Mouse (Mus musculus): ENCODE results near the gene Greb1. TPM values are rescaled to one million over a fixed set of nuclear protein-coding genes. Genes with fewer than 3 reads are reported as not detected.
A peak's percentile ranks its signal among the peaks of the same experiment; 100 is the strongest.

Gene Greb1
- total RNA-seq, 4 experiments from 2014 or later: 0.16 to 1.2 (median 0.64) TPM

DNA sequence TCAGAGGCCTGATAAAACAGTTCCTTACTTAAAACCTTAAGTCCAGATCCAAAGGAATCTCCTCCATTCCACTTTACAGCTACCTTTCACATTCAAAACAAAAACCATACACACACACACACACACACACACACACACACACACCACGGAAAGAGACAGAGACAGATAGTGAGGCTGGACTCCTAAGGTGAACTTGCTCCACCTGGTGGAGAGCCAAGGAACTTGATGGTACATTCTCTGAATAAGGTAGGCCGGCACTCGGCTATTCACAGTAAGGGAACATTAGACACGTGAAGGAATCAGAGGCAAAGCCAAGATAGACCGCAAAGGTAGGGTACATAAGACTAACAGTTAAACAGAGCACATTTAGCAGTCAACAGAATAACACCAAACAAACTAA, 4.8 kb upstream of the Greb1 start:
- DNase-seq (ENCODE audit: low spot score): peak; percentile 70

DNA sequence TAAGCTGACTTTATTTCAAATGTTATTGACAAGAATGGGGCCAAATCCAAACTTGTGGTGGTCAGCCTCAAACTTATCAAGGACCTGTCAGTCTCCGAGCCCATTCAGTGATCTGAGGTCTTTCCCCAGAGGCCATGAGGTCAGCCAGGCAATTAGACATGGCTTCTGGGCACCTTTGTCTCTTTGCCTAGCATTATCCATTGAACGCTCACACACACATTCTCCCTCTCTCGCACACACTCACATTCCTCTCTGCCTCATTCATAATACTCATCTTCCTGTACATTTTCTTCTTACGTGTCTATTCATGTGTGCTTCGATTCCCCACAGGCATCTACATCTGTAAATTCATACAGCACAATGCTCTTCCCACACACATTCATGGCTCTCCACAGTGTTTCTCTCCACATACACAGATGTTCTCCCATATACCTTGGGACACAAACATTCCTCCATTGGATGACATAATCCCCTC, 3.3 kb upstream of the Greb1 start:
- no peak for DNase-seq (ENCODE audit: low spot score)

DNA sequence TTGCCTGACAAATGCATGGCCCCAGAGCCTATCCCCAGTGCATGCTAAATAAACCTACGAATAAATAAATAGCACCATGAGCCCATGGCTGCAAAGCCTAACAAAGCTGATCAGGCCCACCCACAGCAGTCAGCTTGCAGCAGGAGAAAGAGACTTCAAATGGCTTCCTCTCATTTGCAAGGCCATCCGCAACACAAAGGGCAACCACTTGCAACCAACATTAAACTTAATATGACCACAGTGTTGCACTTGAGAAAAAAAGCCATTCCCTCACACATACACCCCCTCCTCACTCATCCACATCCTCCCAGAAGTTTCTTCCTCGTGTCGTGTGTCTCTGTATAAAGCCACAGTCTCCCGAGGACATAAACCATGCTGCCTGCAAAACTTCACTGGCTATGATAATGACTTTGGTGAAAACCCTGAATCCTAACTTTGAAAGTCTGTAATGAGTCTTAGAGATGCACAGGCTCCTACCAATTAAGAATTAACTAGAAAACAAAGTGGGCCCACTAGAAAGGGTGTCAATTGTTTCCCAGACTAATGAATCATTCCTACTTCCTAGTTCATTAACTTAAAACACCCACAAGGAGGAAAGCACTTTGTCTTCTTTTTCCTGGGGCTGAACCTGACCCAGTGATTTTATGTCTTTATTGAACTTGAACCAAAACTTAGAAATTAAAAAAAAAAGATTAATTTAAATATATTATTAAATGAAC, 2.7 kb upstream of the Greb1 start:
- no peak for DNase-seq (ENCODE audit: low spot score)

DNA sequence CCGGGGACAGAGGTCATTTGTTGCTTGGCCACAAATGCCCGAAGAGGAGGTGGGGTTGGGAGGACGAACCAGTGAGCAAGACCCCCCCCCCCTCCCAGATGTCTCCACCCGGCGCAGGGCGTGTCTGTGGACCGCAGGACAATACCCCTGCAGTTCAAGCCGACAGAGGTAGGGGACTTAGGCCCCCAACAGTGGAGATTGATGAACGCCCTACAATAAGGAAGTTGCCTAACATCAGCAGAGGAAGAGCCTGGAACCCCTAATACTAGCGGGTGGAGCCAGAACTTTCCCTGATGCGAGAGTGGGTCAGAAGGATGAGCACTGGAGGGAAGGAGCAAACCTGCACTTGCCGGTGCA, 251 bp upstream of the Greb1 start:
- no peak for DNase-seq (ENCODE audit: low spot score)

DNA sequence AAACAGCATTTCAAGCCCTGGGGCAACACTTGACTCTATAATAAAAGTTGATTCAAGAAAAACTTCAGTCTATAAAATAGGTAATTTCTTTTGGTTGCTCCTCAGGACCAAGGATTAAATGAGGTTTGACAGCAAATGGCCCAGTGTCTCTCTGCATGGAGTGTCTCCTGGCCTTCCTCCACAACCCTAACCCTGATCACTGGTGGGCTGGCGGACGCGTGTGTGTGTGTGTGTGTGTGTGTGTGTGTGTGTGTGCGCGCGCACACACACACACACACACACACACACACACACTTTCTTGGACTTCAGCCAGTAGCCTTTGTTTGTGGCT, 793 bp downstream of the Greb1 start:
- no peak for DNase-seq (ENCODE audit: low spot score)

DNA sequence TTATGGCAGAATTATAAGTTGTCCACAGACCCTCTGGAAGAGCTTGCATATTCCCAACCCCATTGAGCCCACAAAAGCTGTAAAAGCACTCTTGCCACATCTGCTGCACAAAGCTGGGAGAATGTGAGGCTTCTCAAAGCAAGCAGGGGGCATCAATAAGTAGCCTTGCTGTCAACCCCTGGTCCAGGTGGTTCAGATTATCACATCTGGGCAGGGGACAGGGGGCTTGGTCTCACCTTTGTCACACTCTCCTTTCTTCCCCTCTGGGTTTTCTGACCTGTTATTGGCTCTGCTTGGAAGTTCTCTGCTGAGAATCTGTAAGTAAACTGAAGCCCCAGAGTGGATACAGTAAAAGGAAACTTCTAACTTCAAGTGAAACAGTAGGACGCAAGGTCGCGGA, 1.8 kb downstream of the Greb1 start:
- DNase-seq (ENCODE audit: low spot score): no peak

DNA sequence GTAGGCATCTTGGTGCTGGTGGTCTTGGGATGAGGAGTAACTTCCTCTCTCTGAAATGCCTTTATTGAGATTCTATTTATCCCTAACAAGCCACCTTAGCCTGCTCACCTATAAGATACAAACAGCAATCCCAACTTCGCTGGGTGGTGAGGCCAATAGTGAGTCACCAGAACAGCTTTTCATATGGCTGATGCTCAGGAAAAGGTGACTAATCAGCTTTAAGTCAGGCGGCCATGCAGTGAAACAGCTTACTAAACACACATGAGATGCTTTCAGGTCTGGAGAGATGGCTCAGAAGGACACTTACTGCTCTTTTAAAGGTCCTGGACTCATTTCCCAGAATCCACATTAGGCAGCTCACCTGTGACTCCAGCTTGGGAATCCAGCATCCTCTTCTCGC, 4.9 kb downstream of the Greb1 start:
- DNase-seq (ENCODE audit: low spot score): no peak

DNA sequence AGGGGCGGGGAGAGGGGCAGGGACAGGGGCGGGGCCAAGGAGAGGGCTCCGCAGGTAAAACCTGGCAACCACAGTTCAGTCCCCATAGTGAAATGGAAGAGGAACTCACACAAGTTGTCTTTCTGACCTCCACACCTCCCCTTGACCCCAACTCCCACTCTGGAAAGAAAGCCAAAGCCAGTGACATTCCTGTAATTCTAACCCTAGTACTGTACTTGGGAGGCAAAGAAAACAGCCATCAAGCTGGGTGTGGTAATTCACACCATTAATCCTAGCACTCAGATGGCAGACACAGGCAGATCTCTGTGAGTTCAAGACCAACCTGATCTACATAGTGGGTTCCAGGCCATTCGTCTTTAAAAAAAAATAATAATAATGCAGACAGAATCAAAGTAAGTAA, 7.3 kb downstream of the Greb1 start:
- no peak for DNase-seq (ENCODE audit: low spot score)

DNA sequence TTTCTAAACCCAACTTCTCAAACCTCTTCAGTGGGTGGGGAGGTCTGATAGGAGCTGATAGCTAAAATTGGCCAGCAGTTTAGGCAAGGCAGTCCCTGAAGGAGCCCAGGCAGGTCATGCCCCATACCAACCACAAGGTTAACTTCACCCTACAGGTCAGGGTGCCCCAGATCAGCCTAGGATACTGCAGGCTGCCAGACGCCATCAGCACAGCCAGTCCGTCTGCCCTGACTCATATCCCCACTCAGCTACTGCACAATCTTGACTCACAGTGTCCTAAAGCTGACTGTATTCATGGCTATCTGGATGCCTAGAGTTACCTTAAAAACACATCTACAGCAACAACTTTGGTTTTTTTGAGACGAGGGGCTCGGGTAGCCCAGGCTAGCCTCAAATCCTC, 10.2 kb downstream of the Greb1 start:
- no peak for DNase-seq (ENCODE audit: low spot score)

DNA sequence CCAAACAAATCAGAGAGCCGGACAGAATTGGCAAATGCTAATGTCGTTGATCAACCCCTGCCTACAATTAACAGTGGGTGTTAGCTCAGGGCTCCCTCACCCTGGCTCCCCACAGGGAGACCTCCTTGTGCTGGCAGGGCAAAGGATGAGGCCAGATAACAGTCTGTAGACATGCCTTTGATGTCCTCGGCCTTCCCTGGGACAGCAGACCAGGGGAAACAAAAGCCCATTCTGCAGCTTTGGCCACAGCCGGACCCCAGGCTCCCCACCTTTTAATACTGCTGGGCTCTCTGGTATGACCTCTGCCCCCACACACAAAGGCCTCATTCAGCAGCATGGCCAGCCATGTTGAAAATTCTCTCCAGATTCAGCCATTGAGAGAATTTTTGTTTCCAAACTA, 10.9 kb downstream of the Greb1 start:
- DNase-seq (ENCODE audit: low spot score): no peak

DNA sequence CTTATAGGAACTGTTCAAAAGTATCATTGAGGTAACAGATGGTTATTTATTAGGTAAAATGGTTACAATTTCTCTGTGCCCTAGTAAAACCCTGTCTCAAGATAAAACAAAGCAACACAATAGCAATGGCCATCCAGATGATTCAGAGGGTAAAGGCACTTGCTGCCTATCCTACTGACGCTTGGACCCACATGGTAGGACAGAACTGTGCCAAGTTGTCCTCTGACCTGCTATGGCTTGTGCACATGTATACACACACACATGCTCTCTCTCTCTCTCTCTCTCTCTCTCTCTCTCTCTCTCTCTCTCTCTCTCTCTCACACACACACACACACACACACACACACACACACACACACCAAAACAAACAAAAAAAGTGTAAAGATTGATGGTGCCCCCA, 11.5 kb downstream of the Greb1 start:
- no peak for DNase-seq (ENCODE audit: low spot score)

DNA sequence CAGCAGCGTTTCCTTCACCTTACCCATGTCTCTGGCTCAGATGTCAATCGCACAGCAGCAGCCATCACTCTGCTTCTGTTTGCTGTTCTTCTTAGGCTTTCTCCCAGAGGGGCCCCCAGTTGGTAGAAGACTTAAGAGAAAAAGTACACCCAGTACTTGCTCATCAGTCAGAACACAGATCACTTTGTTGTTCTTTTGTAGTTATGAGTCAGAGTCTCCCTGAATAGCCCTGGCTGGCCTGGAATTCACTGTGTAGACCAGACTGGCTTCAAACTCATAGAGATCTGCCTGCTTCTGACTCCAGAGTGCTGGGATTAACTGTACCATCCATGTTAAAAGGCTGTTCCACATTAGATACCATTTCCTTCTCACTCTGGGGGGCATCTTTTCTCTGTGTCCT, 12.1 kb downstream of the Greb1 start:
- DNase-seq (ENCODE audit: low spot score): no peak

DNA sequence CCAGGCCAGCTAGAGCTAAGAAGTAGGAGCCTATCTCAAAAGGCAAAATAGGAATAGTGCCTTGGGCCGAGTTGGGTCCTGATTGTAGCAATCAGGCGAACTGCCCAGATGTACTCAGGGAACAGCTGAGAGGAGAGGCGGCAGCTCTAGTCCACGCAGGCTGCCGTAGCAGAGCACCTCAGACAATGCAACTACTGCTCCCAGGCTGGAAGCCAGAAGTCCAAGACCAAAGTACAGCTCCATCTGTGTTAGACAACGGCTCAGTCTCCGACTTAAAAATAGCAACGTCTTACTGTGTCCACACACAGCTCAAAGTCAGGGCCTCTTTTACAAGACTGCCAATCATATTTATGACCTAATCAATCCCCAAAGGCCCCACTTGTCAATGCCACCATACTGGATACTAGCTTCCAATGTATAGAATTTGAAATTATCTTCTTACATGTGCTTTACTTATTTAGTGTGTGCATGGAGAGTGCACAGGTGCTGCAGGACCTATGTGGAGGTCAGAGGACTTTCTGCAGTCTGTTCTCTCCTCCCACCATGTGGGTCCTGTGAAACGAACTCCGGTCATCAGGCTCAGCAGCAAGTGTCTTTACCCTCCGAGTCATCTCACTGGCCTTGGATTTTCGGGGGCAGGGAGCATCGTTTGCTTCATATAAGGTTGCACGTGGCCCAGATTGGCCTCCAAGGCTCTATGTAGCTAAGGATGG, 19.5 kb downstream of the Greb1 start:
- DNase-seq (ENCODE audit: low spot score): no peak

DNA sequence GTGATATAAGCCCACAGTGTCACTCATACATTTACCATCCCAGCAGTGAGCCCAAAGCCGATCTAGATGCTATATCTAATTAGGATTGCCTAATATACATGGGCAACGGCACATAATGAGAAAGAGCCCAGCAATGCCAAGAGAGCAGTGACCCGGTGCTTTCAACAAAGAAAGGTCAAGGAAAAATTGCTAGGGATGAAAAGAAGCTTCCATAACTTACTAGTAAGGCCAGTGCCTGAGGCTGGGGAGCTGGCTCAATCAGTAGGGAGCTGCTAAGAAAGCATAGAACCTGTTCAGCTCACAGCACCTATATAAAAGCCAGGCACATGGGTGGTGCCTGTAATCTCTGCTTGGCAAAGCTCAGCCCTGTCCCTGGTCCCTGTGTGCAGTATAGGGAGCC, 20.4 kb downstream of the Greb1 start:
- DNase-seq (ENCODE audit: low spot score): no peak

DNA sequence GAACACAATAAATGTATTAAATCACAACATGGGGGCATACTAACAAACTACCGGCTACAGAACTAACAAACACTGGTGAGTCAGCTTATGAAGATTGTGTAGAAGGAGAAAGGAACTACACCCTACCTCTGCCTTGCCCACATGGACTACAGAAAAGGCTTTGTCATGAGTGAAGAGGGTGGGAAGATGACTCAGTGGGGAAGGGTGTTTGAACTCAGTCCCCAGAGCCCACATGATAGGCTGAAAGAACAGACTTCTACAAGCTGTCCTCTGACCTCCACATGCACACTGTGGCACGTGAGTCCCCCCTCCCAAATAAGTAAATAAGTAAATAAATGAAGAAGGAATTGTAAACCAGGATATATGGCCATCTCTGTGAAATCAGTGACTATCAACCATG, 21.5 kb downstream of the Greb1 start:
- DNase-seq (ENCODE audit: low spot score): no peak

DNA sequence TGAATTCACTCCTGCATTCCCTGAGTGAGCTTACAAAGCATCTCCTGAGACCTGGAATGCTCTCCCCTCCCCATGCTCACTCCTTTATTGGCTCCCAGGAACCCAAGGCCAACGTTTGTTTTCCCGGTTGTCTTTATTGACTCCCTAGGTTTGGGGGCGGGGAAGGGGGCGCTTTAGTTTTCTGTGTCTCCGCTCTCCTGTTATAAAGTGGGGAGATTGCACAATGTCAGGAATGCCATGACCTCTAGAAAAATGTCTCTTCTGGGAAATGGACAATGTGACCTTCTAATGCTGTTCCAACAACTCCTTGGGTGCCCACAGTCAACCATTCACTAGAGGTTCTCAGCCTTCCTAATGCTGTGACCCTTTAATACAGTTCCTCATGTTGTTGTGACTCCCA, 22.2 kb downstream of the Greb1 start:
- DNase-seq (ENCODE audit: low spot score): no peak

DNA sequence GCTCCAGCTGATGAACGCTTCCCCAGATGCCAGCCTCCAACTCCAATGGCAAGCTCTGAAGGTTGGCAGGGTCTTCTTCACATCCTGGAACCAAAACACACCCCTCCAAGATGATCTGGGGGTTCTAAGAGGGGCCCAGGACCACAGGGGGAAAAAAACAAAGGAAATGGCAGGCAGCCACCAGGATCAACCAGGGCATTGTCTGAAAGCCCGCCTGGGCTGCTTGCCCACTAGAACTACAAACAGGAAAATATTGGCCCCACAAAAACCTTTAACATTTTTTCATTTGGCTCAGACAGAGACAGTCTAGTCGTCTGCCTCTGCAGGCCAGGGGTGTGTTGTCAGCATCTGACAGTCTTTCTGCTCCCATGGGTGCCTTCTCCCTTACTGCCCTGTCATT, 25.3 kb downstream of the Greb1 start:
- DNase-seq (ENCODE audit: low spot score): no peak

DNA sequence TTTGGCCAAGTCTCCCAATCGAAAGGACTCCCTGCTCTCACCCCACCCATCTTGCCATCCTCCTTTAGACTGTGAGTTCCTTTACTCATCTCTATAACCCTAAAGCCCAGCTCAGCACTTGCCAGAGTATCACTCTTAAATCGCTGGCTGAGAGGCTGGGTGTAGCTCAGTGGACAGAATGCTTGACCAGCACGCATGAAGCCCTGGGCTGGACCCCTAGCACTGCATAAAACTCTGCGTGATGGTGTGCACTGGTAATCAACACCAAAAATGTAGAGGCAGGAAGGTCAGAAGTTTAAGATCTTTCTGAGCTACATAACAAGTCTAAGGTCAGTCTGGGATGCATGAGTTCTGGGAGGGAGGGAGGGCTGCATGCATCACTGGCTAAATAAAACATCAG, 26.1 kb downstream of the Greb1 start:
- no peak for DNase-seq (ENCODE audit: low spot score)

DNA sequence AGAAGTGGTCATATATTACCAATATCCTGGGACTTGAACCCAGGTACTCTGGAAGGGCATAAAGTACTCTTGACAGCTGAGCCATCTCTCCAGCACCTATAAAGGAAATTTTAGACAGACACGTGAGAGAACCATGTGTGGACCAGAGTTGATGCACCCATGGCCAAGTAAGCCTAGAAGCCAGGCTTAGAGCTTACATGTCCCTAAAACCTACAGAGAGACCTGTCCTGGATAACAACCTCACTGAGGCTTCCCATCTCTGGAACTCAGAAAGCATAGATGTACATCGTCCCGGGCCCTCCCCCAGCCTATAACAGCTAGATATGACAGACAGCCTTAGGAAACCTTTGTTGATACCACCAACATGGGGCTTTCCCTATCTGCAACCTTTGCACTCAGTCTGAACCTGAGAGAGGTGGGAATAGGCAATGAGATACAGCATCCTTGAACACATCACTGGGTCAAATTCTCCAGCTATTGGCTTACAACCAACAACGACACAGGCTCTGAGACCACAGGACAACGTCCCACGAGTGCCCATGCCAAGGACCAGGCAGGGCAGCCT, 31.0 kb downstream of the Greb1 start:
- no peak for DNase-seq (ENCODE audit: low spot score)

DNA sequence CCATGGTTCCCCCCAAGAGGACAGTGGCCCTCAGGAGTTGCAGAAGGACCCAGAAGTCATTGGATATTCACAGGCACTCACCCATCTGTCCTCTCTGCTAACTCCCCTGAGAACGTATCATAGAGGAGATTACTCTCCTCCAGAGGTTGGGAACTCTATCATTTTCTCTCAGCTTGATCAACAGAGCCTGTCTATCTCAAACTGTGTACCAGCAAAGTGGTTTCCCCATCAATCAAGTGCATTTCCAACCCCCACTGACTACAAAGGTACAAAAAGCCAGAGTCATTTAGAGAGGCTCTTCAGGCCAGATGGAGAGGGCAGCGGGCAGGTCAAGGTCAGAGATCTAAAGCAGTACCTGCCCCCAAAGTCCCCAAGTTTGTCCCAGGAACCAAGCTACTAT, 32.0 kb downstream of the Greb1 start:
- no peak for DNase-seq (ENCODE audit: low spot score)

DNA sequence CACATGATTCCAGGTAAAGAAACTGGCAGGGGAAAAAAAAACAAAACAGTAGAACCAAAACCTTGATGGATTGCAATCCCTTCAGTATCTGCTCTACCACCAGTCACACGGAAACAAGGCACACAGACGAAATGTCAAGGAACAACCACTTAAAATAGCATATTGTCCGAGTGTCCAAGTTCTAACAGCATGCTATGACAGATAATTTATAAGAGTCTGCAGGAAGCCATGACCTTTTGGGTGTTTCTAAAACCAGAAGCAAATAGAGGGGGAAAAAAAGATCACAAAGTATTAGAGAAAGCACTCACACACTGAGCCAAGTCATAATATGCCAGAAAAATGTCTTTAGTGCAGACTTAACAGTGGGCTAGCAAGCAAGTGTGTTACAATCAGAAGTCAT, 32.4 kb downstream of the Greb1 start:
- DNase-seq (ENCODE audit: low spot score): no peak

DNA sequence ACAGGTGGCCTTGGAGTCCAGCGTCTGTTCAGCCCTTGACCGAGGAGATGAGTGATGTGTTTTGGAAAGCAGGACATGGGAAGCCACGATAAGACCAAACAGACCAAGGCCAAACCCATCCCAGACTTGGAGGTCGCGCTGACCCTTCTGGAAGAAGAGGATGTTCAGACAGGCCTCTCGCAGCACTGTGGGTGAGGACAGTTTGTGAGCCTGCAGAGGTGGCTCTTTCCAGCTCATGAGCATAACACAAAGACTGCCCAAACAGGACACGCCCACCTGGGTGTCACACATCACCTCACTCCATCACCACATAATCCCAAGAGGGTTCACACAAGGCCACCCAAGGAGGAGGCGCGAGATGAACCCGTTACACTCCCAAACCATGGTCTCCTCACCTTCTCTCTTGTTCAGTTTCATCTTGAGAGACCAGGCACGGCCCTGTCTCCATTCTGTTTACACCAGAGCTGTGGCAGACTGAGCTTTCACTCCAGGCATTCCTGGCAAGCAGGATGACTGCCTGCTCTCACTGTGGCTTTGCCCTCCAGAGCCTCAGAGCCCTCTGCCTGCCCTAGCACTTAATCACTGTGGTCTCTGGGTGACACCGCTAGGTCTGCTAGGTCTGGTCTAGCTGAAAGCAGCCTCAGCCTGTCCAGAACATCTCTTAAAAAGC, 35.8 kb downstream of the Greb1 start:
- no peak for DNase-seq (ENCODE audit: low spot score)

Measured in heart, adult 8-10 months (tissue).